Mouse (Mus musculus) lung, adult 2 months (tissue): ENCODE data around the gene Man1c1.

Experiments
- CTCF ChIP-seq: fragments of 200-500 bp; IDR thresholded peaks from 2 replicates; pipeline ENCODE4 v1.5.1; 2011; ENCODE audit warnings: mild to moderate bottlenecking, low read length, control low read depth; ENCODE audit not compliant: insufficient read depth
- POLR2A ChIP-seq: fragments of 200-500 bp; IDR thresholded peaks from 2 replicates; pipeline ENCODE4 v1.6.1; 2011; ENCODE audit warnings: low read depth, mild to moderate bottlenecking, control low read depth, low read length, borderline replicate concordance; ENCODE audit errors: extremely low read depth

DNA sequence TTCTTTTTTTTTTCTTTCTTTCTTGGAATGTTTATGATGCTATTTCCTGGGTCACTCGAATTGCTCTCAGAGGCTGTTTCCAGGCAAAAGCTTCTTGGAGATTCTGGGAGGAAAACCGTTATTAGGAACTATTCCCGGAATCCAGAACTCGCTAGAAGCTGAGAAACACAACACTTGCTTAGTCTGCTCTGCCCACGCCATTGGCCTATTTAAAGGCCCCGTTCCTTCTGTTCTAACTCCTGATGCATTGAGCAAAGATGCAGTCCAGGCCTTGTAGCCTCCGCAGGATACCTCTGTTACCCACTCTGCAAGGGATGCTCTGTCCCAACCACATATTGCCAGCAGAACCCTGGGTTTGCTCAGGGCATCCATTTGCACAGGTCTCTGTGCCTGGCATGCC, 103.3 kb downstream of the Man1c1 start:
- TF ChIP-seq POLR2A (no peak), CTCF (no peak)
